Comparison of ENCODE assay signal across 10 mouse cellular contexts in genomic region chr15:98877331-98877730, GRCm38 (mm10). TPM values are rescaled to one million over a fixed set of nuclear protein-coding genes. Genes with fewer than 3 reads are reported as not detected.
DNase-seq lines count a peak whose midpoint lies in the region; ATAC-seq and TF ChIP-seq lines count a peak whose summit lies in the region.
"Had no signal": no experiment of that assay in that cellular context is flagged by ENCODE, and none has a peak within 500 bp of the region (broad histone marks: within the 10 kb centered on the region; RNA-seq: fewer than 3 reads in every experiment).

No protein-coding gene starts in this region.

- no peak overlapping the region for H3K27ac ChIP-seq in forebrain, embryonic 11.5 days (ENCODE audit: low read depth, low read length)
- no peak overlapping the region for H3K27ac ChIP-seq in forebrain, embryonic 16.5 days (ENCODE audit: low read length)
- no peak overlapping the region for H3K27ac ChIP-seq in neural tube, embryonic 15.5 days (replicated peaks)
- no peak overlapping the region for H3K27ac ChIP-seq in cerebellum, adult 2 months (ENCODE audit: insufficient read depth, low read length)
- H3K27ac ChIP-seq in hindbrain, postnatal 0 days, result no peak overlapping the region
- H3K27ac ChIP-seq: neural tube, embryonic 13.5 days had no signal

- no peak for TF ChIP-seq POLR2A in cerebellum, adult 2 months (IDR thresholded peaks at IDR 0.05; ENCODE audit: borderline replicate concordance, insufficient read depth, low read length)

- H3K27me3 ChIP-seq in forebrain, embryonic 11.5 days (ENCODE audit: control insufficient read depth, insufficient read depth, low read length), result no peaks in the 10 kb centered on the region
- no peaks in the 10 kb centered on the region for H3K27me3 ChIP-seq in forebrain, embryonic 16.5 days (replicated peaks; ENCODE audit: control insufficient read depth, insufficient read depth, low read length)
- no peaks in the 10 kb centered on the region for H3K27me3 ChIP-seq in neural tube, embryonic 15.5 days (replicated peaks)
- H3K27me3 ChIP-seq in cerebellum, adult 2 months (ENCODE audit: control insufficient read depth, insufficient read depth, low read length), result no peaks in the 10 kb centered on the region
- H3K27me3 ChIP-seq in hindbrain, postnatal 0 days (ENCODE audit: insufficient read depth, low read length), result no peaks in the 10 kb centered on the region
- H3K27me3 ChIP-seq: neural tube, embryonic 13.5 days had no signal

- peaks cover 2% of the 10 kb centered on the region; the same call in 1 of the 2 replicates for H3K4me1 ChIP-seq in forebrain, embryonic 11.5 days (replicated peaks; ENCODE audit: control insufficient read depth, insufficient read depth, low read length)
- H3K4me1 ChIP-seq in forebrain, embryonic 16.5 days (replicated peaks; ENCODE audit: control insufficient read depth, insufficient read depth, low read length), result peaks cover 22% of the 10 kb centered on the region
- H3K4me1 ChIP-seq in neural tube, embryonic 15.5 days, result peaks cover 33% of the 10 kb centered on the region
- H3K4me1 ChIP-seq in cerebellum, adult 2 months (ENCODE audit: control insufficient read depth, insufficient read depth, low read length), result no peaks in the 10 kb centered on the region
- 0 out of 2 replicates have a peak, but pooled peaks cover 3% of the 10 kb centered on the region for H3K4me1 ChIP-seq in hindbrain, postnatal 0 days (ENCODE audit: insufficient read depth, low read length)

- ATAC-seq in forebrain, embryonic 11.5 days (replicated peaks; ENCODE audit: low FRiP score), result no peak
- no peak for ATAC-seq in forebrain, embryonic 16.5 days
- ATAC-seq in neural tube, embryonic 15.5 days (ENCODE audit: low FRiP score), result no peak
- no peak for ATAC-seq in hindbrain, postnatal 0 days

- no peaks in the 10 kb centered on the region for H3K9me3 ChIP-seq in forebrain, embryonic 11.5 days (ENCODE audit: control insufficient read depth, low read length)
- no peaks in the 10 kb centered on the region for H3K9me3 ChIP-seq in forebrain, embryonic 16.5 days (ENCODE audit: control insufficient read depth, low read length)
- H3K9me3 ChIP-seq in neural tube, embryonic 15.5 days (replicated peaks), result no peaks in the 10 kb centered on the region
- no peaks in the 10 kb centered on the region for H3K9me3 ChIP-seq in hindbrain, postnatal 0 days (ENCODE audit: low read length)
- H3K9me3 ChIP-seq: neural tube, embryonic 13.5 days had no signal

- H3K4me2 ChIP-seq in forebrain, embryonic 11.5 days (ENCODE audit: low read depth, low read length, severe bottlenecking), result no peak overlapping the region
- no peak overlapping the region for H3K4me2 ChIP-seq in forebrain, embryonic 16.5 days (ENCODE audit: low read length)
- H3K4me2 ChIP-seq in neural tube, embryonic 15.5 days, result no peak overlapping the region
- no peak overlapping the region for H3K4me2 ChIP-seq in hindbrain, postnatal 0 days (ENCODE audit: low read depth, low read length)
- H3K4me2 ChIP-seq: neural tube, embryonic 13.5 days had no signal

- no peaks in the 10 kb centered on the region for H3K36me3 ChIP-seq in forebrain, embryonic 11.5 days (ENCODE audit: control insufficient read depth, insufficient read depth, low read length)
- no peaks in the 10 kb centered on the region for H3K36me3 ChIP-seq in forebrain, embryonic 16.5 days (ENCODE audit: control insufficient read depth, insufficient read depth)
- no peaks in the 10 kb centered on the region for H3K36me3 ChIP-seq in neural tube, embryonic 15.5 days
- H3K36me3 ChIP-seq in hindbrain, postnatal 0 days (ENCODE audit: insufficient read depth, low read length), result no peaks in the 10 kb centered on the region; the same call in 1 of the 2 replicates

- H3K9ac ChIP-seq in forebrain, embryonic 11.5 days (ENCODE audit: low read length), result no peak overlapping the region
- H3K9ac ChIP-seq in forebrain, embryonic 16.5 days (replicated peaks; ENCODE audit: low read depth, low read length), result no peak overlapping the region
- H3K9ac ChIP-seq in neural tube, embryonic 15.5 days (replicated peaks), result no peak overlapping the region
- H3K9ac ChIP-seq in hindbrain, postnatal 0 days (replicated peaks; ENCODE audit: low read length), result no peak overlapping the region
- H3K9ac ChIP-seq: neural tube, embryonic 13.5 days had no signal

- peak; percentile 73 for DNase-seq in forebrain, embryonic 11.5 days (ENCODE audit: low spot score)
- DNase-seq in neural tube, embryonic 10.5 days (ENCODE audit: extremely low spot score, low spot score), result peak; percentile 54
- peak; percentile 58 to 73 for DNase-seq in cerebellum, adult 2 months
- peak; percentile 92 for DNase-seq in hindbrain, postnatal 0 days (ENCODE audit: low spot score)
- DNase-seq in lung, postnatal 36 days, result peak; percentile 92
- DNase-seq in thymus, postnatal 0 days (ENCODE audit: low spot score), result peak; percentile 80

- TF ChIP-seq CTCF in cerebellum, adult 2 months (IDR thresholded peaks at IDR 0.05; ENCODE audit: borderline replicate concordance, insufficient read depth, low read depth, low read length), result peak; percentile 65; the same call in 1 of the 2 replicates
- TF ChIP-seq CTCF in hindbrain, postnatal 0 days (IDR thresholded peaks at IDR 0.05; ENCODE audit: low read depth), result peak; percentile 85

- 17% methylated on average over 3 of the region's 3 CpGs for WGBS in forebrain, embryonic 11.5 days
- WGBS in forebrain, embryonic 16.5 days, result 16% methylated on average over 3 of the region's 3 CpGs
- 15% methylated on average over 3 of the region's 3 CpGs for WGBS in neural tube, embryonic 15.5 days
- WGBS in cerebellum, adult 2 months, result 11% methylated on average over 3 of the region's 3 CpGs
- 15% methylated on average over 3 of the region's 3 CpGs for WGBS in hindbrain, postnatal 0 days

- H3K4me3 ChIP-seq in forebrain, embryonic 11.5 days (ENCODE audit: low read depth, low read length), result no peak overlapping the region
- no peak overlapping the region for H3K4me3 ChIP-seq in forebrain, embryonic 16.5 days (replicated peaks; ENCODE audit: low read length)
- H3K4me3 ChIP-seq in neural tube, embryonic 15.5 days (replicated peaks), result no peak overlapping the region
- H3K4me3 ChIP-seq in cerebellum, adult 2 months (replicated peaks; ENCODE audit: insufficient read depth, low read depth, low read length), result no peak overlapping the region
- no peak overlapping the region for H3K4me3 ChIP-seq in hindbrain, postnatal 0 days (ENCODE audit: low read length)
- H3K4me3 ChIP-seq: neural tube, embryonic 13.5 days had no signal

RNA-seq across cellular contexts. Expression of gene Kmt2d, which starts 6.3 kb away (rescaled TPM):
- 20.1 and 20.6 TPM in 2 replicates for polyA plus RNA-seq in forebrain, embryonic 11.5 days (2014; fragmentation: Nextera tagmentation; extraction: Ambion mirVana)
- polyA plus RNA-seq in forebrain, embryonic 16.5 days (2015; fragmentation: Nextera tagmentation; extraction: Ambion mirVana), result 11.0 and 12.8 TPM in 2 replicates
- polyA plus RNA-seq in neural tube, embryonic 15.5 days (2015; fragmentation: Nextera tagmentation; extraction: Ambion mirVana), result 9.9 and 10.1 TPM in 2 replicates
- 49.9 and 52.6 TPM in 2 replicates for polyA plus RNA-seq in cerebellum, adult 2 months (2012; rRNA removed)
- 27.7 and 37.8 TPM in 2 replicates for total RNA-seq in hindbrain, postnatal 0 days (2014; rRNA removed)
- 7.4 and 7.6 TPM in 2 replicates for polyA plus RNA-seq in hindbrain, postnatal 0 days (2015; fragmentation: Nextera tagmentation; extraction: Ambion mirVana)
- polyA plus RNA-seq in thymus, postnatal 0 days (2015; fragmentation: Nextera tagmentation; extraction: Ambion mirVana), result 9.4 and 15.6 TPM in 2 replicates

RNA-seq across cellular contexts. Expression of gene Rhebl1, which starts 17.0 kb away (rescaled TPM):
- polyA plus RNA-seq in forebrain, embryonic 11.5 days (2014; fragmentation: Nextera tagmentation; extraction: Ambion mirVana), result 12.5 and 14.1 TPM in 2 replicates
- 51.2 and 52.7 TPM in 2 replicates for polyA plus RNA-seq in forebrain, embryonic 16.5 days (2015; fragmentation: Nextera tagmentation; extraction: Ambion mirVana)
- 27.0 and 33.2 TPM in 2 replicates for polyA plus RNA-seq in neural tube, embryonic 15.5 days (2015; fragmentation: Nextera tagmentation; extraction: Ambion mirVana)
- polyA plus RNA-seq in cerebellum, adult 2 months (2012; rRNA removed), result 18.7 and 19.8 TPM in 2 replicates
- 5.8 and 10.2 TPM in 2 replicates for total RNA-seq in hindbrain, postnatal 0 days (2014; rRNA removed)
- 25.7 and 26.7 TPM in 2 replicates for polyA plus RNA-seq in hindbrain, postnatal 0 days (2015; fragmentation: Nextera tagmentation; extraction: Ambion mirVana)
- 10.3 and 10.8 TPM in 2 replicates for polyA plus RNA-seq in thymus, postnatal 0 days (2015; fragmentation: Nextera tagmentation; extraction: Ambion mirVana)

RNA-seq across cellular contexts. Expression of gene Dhh, which starts 21.0 kb away (rescaled TPM):
- polyA plus RNA-seq in forebrain, embryonic 11.5 days (2014; fragmentation: Nextera tagmentation; extraction: Ambion mirVana), result 0.28 and 0.29 TPM in 2 replicates
- 0.65 and 0.66 TPM in 2 replicates for polyA plus RNA-seq in forebrain, embryonic 16.5 days (2015; fragmentation: Nextera tagmentation; extraction: Ambion mirVana)
- 2.5 and 3.2 TPM in 2 replicates for polyA plus RNA-seq in neural tube, embryonic 15.5 days (2015; fragmentation: Nextera tagmentation; extraction: Ambion mirVana)
- 0.07 and 0.10 TPM in 2 replicates for polyA plus RNA-seq in cerebellum, adult 2 months (2012; rRNA removed)
- total RNA-seq in hindbrain, postnatal 0 days (2014; rRNA removed), result 0.29 and 0.68 TPM in 2 replicates
- 0.85 and 1.0 TPM in 2 replicates for polyA plus RNA-seq in hindbrain, postnatal 0 days (2015; fragmentation: Nextera tagmentation; extraction: Ambion mirVana)
- polyA plus RNA-seq in thymus, postnatal 0 days (2015; fragmentation: Nextera tagmentation; extraction: Ambion mirVana), result 0.78 and 0.85 TPM in 2 replicates
- total RNA-seq: hematopoietic stem cell, adult 5-6 weeks had no signal

RNA-seq across cellular contexts. Expression of gene Lmbr1l, which starts 40.7 kb away (rescaled TPM):
- 8.7 and 9.4 TPM in 2 replicates for polyA plus RNA-seq in forebrain, embryonic 11.5 days (2014; fragmentation: Nextera tagmentation; extraction: Ambion mirVana)
- polyA plus RNA-seq in forebrain, embryonic 16.5 days (2015; fragmentation: Nextera tagmentation; extraction: Ambion mirVana), result 43.0 and 54.9 TPM in 2 replicates
- 27.9 and 28.6 TPM in 2 replicates for polyA plus RNA-seq in neural tube, embryonic 15.5 days (2015; fragmentation: Nextera tagmentation; extraction: Ambion mirVana)
- polyA plus RNA-seq in cerebellum, adult 2 months (2012; rRNA removed), result 37.5 and 39.7 TPM in 2 replicates
- 28.7 and 51.0 TPM in 2 replicates for total RNA-seq in hindbrain, postnatal 0 days (2014; rRNA removed)
- 20.0 and 20.9 TPM in 2 replicates for polyA plus RNA-seq in hindbrain, postnatal 0 days (2015; fragmentation: Nextera tagmentation; extraction: Ambion mirVana)
- 27.8 and 31.9 TPM in 2 replicates for polyA plus RNA-seq in thymus, postnatal 0 days (2015; fragmentation: Nextera tagmentation; extraction: Ambion mirVana)

RNA-seq across cellular contexts. Expression of gene Prkag1, which starts 46.0 kb away (rescaled TPM):
- polyA plus RNA-seq in forebrain, embryonic 11.5 days (2014; fragmentation: Nextera tagmentation; extraction: Ambion mirVana), result 89.4 and 92.5 TPM in 2 replicates
- 79.5 and 89.2 TPM in 2 replicates for polyA plus RNA-seq in forebrain, embryonic 16.5 days (2015; fragmentation: Nextera tagmentation; extraction: Ambion mirVana)
- 66.4 and 72.9 TPM in 2 replicates for polyA plus RNA-seq in neural tube, embryonic 15.5 days (2015; fragmentation: Nextera tagmentation; extraction: Ambion mirVana)
- polyA plus RNA-seq in cerebellum, adult 2 months (2012; rRNA removed), result 90.3 and 93.6 TPM in 2 replicates
- total RNA-seq in hindbrain, postnatal 0 days (2014; rRNA removed), result 62.4 and 99.4 TPM in 2 replicates
- 61.1 and 62.3 TPM in 2 replicates for polyA plus RNA-seq in hindbrain, postnatal 0 days (2015; fragmentation: Nextera tagmentation; extraction: Ambion mirVana)
- polyA plus RNA-seq in thymus, postnatal 0 days (2015; fragmentation: Nextera tagmentation; extraction: Ambion mirVana), result 103 and 107 TPM in 2 replicates
